Mouse (Mus musculus) lung, postnatal 0 days (tissue): ENCODE measurements at regions not wholly inside any gene's neighbourhood (a gene's known extent, or its start where the extent isn't known, plus 50 kb on each side); places are given as distances from the start of the nearest gene placed in this dataset.

ENCODE experiments used
- CTCF ChIP-seq: IDR thresholded peaks from 2 replicates; pipeline ENCODE4 v1.5.1; 2016; ENCODE audit warnings: antibody characterized with exemption, mild to moderate bottlenecking
- EP300 ChIP-seq: IDR thresholded peaks from 2 replicates; pipeline ENCODE4 v1.6.1; 2016; ENCODE audit warnings: antibody characterized with exemption, mild to moderate bottlenecking, control low read depth

DNA sequence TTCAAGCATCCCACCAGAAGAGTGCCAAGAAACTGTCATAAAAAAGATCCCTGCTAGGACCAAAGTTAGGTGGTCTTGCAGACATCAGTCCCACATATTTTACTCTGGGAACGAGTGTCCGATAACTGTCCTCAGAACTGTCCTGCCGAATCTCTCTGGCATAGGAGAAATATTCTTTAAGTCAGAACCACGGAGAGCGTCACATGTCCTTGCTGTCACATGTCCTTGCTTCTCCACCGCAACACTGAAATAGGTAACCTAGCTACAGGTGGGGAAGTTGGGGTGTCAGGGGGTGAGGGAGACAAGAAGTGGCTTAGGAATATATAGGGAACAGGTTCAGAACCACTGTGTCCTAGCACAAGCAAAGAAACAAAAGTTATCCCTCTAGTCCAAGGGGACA is 203.5 kb upstream of the Pum3 start:
- TF ChIP-seq CTCF (no peak), EP300 (no peak)
